Mouse (Mus musculus) MN1 (cell line): ENCODE data around the gene Zfp326.
A peak's percentile ranks its signal among the peaks of the same experiment; 100 is the strongest.
"Not testable (repeated sequence)": the region's sequence is repeated elsewhere in the genome, so short reads cannot be mapped to it uniquely, and the experiment has no call there.

Source experiments
- DNase-seq: peaks from one replicate; pipeline ENCODE4 v3.0.0-alpha.2; 2016; ENCODE audit warnings: low spot score

The Zfp326 gene

DNA sequence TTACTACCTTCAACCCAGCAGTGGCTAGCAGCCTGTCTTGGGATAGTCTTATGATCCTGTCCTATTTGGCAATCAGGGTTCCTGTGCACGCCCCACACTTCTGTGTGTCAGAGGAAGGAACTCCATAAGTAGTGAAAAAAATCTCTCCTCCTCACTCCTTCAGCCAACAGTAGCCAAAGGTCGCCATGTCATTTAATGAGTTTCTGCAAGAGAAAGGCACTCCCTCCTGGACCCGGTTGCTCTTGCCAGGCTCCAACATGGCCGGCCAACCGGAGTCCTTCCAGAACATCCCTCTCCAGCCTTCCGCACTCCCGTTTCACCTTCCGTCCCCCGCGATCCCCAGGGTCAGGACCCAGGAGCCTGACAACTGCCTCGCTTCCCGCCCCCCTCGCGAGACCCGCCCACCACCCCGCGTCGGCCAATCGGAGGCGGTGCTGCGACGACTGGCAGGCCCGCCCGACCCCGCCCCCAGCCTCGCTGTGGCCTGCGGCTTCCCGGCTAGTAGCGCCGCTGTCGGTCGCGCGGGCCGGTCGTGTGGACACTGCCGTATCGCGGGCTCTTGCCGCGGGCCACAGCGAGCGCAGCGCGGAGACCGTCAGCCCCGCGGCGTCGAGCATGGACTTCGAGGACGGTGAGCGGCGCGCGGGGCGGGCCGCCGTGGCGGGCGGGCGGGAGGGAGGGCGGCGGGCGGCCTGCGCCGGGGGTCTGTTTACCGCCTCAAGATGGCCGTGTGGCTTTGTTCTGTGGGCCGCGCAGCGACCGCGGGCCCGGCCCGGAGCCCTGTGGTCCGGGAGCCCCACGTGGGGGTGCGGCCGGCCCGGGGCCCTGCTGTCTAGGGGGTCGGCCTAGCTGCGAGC is at the start of gene Zfp326:
TSS of gene Zfp326 (plus strand) at position 498 of the 857 bp plus-strand sequence.
- DNase-seq = peak; percentile 91

DNA sequence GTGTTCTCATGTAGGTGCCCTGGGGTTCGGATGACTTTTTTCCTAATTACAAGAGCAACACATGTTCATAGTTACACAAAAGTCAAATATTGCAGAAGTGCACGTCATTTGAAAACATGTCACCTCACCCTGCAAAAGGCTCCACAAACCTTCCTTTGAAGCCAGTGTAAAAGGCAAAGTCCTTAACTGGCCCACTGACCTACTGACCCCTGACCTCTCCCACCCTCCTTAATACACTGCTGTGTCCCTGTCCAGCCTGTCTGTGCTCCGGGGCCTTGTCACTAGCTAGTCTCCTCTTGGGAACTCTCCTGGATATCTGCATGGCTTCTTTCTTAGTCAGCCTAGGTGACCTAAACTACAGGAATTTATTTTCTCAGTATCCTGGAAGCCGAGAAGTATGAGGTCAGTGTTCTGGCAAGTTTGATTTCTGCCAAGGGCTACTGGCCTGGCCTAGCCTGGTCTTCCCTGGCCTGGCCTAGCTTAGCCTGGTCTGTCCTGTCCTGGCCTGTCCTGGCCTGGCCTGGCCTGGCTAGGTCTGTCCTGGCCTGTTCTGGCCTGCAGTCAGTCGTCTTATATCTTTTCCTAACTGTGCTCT is 49.4 kb upstream of the Zfp326 start:
- no peak for DNase-seq

DNA sequence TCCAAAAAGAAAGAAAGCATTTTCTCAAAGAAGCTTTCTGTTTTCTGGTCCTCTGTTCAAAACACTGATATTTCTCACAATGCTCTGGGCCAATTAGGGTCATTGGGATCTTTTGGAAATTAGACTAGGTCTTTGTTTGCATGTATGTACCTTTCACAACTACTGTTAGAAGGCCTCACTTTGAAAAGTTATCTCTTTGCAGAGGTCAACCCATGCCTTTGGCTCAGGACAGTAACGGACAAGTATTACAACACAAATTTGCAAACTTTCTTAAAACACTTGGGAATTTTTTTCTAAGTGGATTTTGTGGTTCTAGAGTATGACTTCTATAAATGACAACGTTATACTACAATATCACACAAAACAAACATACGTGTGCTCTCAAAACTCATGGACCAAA is 48.3 kb upstream of the Zfp326 start:
- no peak for DNase-seq

DNA sequence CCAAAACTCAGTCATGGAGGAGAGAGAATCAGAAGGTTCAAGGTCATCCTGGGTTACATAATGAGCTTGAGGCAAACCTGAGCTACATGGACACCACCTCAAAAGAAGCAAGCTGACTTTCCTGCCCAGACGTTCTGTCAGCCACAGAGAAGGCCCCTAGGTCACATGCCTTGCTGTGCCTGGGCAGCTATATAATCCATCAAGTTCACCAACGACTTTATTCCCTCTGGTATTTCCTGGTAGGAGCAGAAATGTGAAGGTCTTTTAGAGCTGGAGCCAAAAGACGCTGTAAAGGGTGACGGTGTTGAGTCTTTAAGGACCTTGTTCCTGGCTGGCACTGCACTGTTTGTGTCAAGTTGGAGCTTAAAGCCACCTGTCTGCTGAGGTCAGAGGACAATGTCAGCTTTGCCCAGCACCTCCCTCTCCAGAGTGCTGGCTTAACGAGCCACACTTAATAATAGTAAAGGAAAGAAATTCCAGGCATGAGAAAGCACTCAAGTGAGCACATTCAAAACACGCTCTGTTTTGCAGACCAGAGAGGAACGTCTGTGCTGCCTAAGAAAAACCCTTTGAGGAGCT is 47.3 kb upstream of the Zfp326 start:
- no peak for DNase-seq

DNA sequence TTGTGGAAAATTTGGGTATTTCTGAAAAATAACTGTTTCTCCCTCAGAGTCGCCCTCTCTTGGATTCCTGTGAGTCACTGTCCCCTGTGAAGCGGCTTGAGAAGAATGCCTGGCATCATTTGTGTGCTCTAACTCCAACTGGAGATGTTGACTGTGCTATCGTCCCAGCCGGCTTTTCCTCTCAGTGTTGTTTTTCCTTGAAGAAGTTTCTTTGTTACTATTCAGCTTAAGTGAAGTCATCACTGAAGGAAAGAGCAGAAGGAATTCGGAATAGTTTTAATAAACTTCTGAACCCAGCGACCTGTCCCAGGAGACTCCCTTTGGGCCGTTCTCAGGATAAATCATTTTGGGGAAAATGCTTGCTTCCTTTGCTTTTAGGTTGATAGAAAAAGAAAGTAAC is 44.2 kb upstream of the Zfp326 start:
- no peak for DNase-seq

GRCm38 (mm10) chr5:105833923-105834322 is 42.4 kb upstream of the Zfp326 start:
- no peak for DNase-seq

- no peak for DNase-seq
These were observed 40.4 kb upstream of the Zfp326 start for GRCm38 (mm10) chr5:105836006-105836405.

DNA sequence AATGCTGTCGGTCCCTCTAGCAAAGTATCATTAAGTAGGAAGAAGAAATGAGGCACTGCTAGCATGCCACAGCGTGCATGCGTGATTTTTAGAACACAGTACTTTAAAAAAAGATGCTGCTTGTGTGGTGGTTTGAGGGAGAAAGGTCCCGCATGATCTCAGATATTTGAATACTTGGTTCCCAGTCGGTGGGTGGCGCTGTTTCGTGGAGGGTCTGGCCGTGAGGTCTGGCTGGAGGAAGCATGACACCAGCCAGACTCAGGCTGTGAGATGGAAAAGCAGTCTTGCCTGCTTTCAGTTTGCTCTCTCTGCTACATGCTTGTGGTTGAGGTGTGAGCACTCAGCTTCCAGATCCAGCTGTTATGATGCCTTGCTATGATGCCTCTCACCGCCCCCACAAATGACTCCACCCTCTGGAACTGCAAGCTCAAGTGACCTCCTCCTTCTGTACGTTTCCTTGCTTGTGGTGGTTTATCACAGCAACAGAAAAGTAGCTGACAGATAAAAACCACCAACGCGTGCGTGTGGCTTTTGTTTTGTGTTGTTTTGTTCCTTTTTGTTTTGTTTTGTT is 36.5 kb upstream of the Zfp326 start:
- DNase-seq = no peak

GRCm38 (mm10) chr5:105844044-105844753 is 32.2 kb upstream of the Zfp326 start:
- DNase-seq = no peak

DNA sequence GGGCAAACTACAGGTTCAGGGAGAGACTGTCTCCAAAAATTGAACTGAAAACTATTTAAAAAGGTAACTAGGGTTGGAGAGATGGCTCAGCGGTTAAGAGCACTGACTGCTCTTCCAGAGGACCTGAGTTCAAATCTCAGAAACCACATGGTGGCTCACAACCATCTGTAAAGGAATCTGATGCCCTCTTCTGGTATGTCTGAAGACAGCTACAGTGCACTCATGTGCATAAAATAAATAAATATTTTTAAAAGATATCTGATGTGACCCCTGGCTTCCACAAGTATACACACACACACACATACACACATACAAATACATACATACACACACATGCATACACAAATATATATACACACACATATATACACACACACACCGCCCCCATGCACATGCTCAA is 31.3 kb upstream of the Zfp326 start:
- no peak for DNase-seq

- DNase-seq = no peak
These were observed 28.6 kb upstream of the Zfp326 start for GRCm38 (mm10) chr5:105847726-105848125.

DNA sequence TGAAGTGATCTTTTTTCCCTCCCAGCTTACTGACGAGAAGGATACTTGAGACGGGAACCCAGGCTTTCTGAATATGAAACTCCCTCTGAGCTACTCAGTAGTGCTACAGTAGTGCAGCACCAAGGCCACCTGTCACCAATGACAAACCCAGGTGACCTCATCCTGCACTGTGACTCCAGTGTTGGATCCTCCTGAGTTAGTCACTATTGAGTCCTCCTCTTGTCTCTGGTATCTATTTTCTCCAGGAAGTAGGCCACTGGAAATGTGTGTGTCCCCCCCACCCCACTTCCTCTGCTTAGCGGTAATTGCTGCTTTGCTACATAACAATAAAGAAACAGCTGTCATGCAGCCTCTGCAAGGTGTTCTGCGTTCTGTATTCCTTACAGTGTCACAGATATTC is 27.1 kb upstream of the Zfp326 start:
- no peak for DNase-seq

GRCm38 (mm10) chr5:105849643-105850042 is 26.7 kb upstream of the Zfp326 start:
- no peak for DNase-seq

GRCm38 (mm10) chr5:105853271-105853670 is 23.1 kb upstream of the Zfp326 start:
- DNase-seq = no peak

DNA sequence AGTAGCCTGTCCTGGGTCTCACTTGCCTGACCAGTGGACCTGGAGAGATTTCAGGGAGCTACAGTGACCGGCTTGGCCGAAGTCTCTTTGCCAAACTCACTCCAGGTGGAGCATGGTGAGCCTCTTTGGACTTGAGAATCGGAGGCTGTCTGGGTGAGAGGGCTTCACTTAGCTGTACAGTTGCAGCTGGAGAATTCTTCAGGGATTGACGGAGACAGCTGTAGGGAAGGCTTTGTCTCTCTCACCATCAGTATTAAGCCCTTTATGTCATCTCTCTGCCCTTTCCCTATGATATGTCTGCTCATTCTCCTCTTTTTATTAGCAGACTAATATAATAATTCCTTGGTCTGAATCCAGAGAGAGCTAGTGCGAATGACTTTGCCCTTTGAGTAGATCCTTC is 18.9 kb upstream of the Zfp326 start:
- no peak for DNase-seq

GRCm38 (mm10) chr5:105858754-105859694 is 17.3 kb upstream of the Zfp326 start:
- DNase-seq = no peak

GRCm38 (mm10) chr5:105859716-105860460 is 16.5 kb upstream of the Zfp326 start:
- DNase-seq = no peak

DNA sequence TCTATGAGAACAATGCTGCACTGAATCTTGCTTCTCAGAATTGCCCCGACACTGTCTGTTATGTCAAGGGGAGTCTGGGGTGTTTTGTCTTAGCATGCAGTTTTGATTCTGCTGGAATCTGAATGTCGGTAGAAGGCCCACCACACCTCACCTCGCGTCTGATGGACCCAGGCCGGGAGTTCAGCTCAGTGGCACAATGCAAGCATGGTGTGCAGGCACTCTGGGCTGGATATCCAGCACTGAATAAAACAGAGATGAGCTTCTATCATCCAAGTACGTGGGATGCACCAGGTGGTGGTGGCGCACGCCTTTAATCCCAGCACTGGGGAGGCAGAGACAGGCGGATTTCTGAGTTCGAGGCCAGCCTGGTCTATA is 15.9 kb upstream of the Zfp326 start:
- no peak for DNase-seq

GRCm38 (mm10) chr5:105861616-105862015 is 14.7 kb upstream of the Zfp326 start:
- no peak for DNase-seq

DNA sequence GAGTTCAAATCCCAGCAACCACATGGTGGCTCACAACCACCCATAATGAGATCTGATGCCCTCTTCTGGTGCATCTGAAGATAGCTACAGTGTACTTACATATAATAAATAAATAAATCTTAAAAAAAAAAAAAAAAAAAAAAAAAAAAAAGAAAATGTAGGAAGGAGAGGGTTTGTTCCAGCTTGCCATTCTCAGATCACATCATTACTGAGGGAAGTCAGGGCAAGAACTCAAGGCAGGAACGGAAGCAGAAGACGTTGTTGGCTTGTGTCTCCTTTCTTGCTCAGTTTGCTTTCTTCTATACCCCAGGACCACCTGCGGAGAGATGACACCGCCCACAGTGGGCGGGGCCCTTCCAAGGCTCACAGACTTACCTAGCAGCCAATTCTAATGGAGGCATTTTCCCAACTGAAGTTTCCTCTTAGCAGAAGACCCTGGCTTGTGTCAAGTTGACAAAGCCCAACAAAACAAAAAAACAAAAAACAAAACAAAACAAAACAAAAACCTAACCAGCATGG is 11.2 kb upstream of the Zfp326 start:
- DNase-seq = not testable (repeated sequence)
